Mouse (Mus musculus) MEL (cell line): ENCODE measurements around the gene Rcor2. TPM values are rescaled to one million over a fixed set of nuclear protein-coding genes. Genes with fewer than 3 reads are reported as not detected.
A peak's percentile ranks its signal among the peaks of the same experiment; 100 is the strongest.

Experiments
- DNase-seq: peaks from one replicate; pipeline ENCODE4 v3.0.0; 2011; ENCODE audit warnings: low read depth, low spot score
- H3K27ac ChIP-seq: 2 replicates; pipeline ENCODE4 v1.5.1; 2012; ENCODE audit warnings: low read depth, mild to moderate bottlenecking, control low read depth, low read length, moderate library complexity; ENCODE audit not compliant: control insufficient read depth
- H3K27me3 ChIP-seq, 2 experiments: fragments of 150-350 bp in 1 of 2; sonication (generic) in 1 of 2; 2 replicates each; pipeline ENCODE4 v1.6.1; 2012; ENCODE audit warnings: low read length in 2 of 2, mild to moderate bottlenecking in 2 of 2, improper control_type of control experiment in 1 of 2, moderate library complexity in 1 of 2; ENCODE audit not compliant: insufficient read depth in 2 of 2, control insufficient read depth in 1 of 2
- H3K36me3 ChIP-seq, 2 experiments: 2 replicates each; pipeline ENCODE4 v1.6.1; 2012 to 2014; ENCODE audit warnings: low read length in 2 of 2, improper control_type of control experiment in 1 of 2, inconsistent platforms in 1 of 2, mild to moderate bottlenecking in 1 of 2; ENCODE audit not compliant: insufficient read depth in 2 of 2, control insufficient read depth in 1 of 2
- H3K4me1 ChIP-seq, 2 experiments: fragments of 150-350 bp in 1 of 2; sonication (generic) in 1 of 2; 2 replicates each; pipeline ENCODE4 v1.6.1; 2012; ENCODE audit warnings: low read length in 2 of 2, improper control_type of control experiment in 1 of 2, mild to moderate bottlenecking in 1 of 2; ENCODE audit not compliant: insufficient read depth in 2 of 2, control insufficient read depth in 1 of 2
- H3K4me3 ChIP-seq, 2 experiments: fragments of 150-350 bp in 1 of 2; sonication (generic) in 1 of 2; 2 replicates each; pipeline ENCODE4 v1.5.1; 2012; ENCODE audit warnings: low read depth in 2 of 2, low read length in 2 of 2, mild to moderate bottlenecking in 2 of 2, moderate library complexity in 2 of 2, control low read depth in 1 of 2, improper control_type of control experiment in 1 of 2; ENCODE audit not compliant: control insufficient read depth in 1 of 2, insufficient read depth in 1 of 2
- H3K79me2 ChIP-seq: 2 replicates; pipeline ENCODE4 v1.6.1; 2012; ENCODE audit warnings: mild to moderate bottlenecking, low read length, moderate library complexity; ENCODE audit not compliant: control insufficient read depth, poor library complexity, insufficient read depth
- H3K9ac ChIP-seq: 2 replicates; pipeline ENCODE4 v1.6.1; 2012; ENCODE audit warnings: low read depth, mild to moderate bottlenecking, control low read depth, low read length, moderate library complexity; ENCODE audit not compliant: control insufficient read depth, poor library complexity, severe bottlenecking
- H3K9me3 ChIP-seq: fragments of 150-350 bp; sonication (generic); replicated peaks from 2 replicates; pipeline ENCODE4 v1.6.1; 2012; ENCODE audit warnings: mild to moderate bottlenecking, low read length, improper control_type of control experiment, moderate library complexity; ENCODE audit not compliant: insufficient read depth
- BHLHE40 ChIP-seq: IDR thresholded peaks from 2 replicates; pipeline ENCODE4 v1.6.1; 2012; ENCODE audit warnings: low read depth, mild to moderate bottlenecking, inconsistent platforms, low read length, improper control_type of control experiment, borderline replicate concordance
- CHD1 ChIP-seq: IDR thresholded peaks from 2 replicates; pipeline ENCODE4 v1.6.1; 2012; ENCODE audit warnings: low read depth, mild to moderate bottlenecking, inconsistent platforms, low read length, improper control_type of control experiment
- CHD2 ChIP-seq: IDR thresholded peaks from 2 replicates; pipeline ENCODE4 v1.6.1; 2011; ENCODE audit warnings: low read length, improper control_type of control experiment
- CTCF ChIP-seq, 3 experiments: IDR thresholded peaks in 2 of 3; conservative IDR thresholded peaks in 1 of 3; 2 replicates each; pipeline ENCODE4 v1.5.1; 2011 to 2012; ENCODE audit warnings: low read length in 3 of 3, low read depth in 2 of 3, mild to moderate bottlenecking in 2 of 3, improper control_type of control experiment in 1 of 3, inconsistent platforms in 1 of 3, mixed read lengths in 1 of 3, moderate library complexity in 1 of 3; ENCODE audit not compliant: control insufficient read depth in 1 of 3, insufficient read depth in 1 of 3, poor library complexity in 1 of 3, severe bottlenecking in 1 of 3
- E2F4 ChIP-seq: IDR thresholded peaks from 2 replicates; pipeline ENCODE4 v1.6.1; 2011; ENCODE audit warnings: low read depth, low read length, improper control_type of control experiment, borderline replicate concordance
- GABPA ChIP-seq: IDR thresholded peaks from 2 replicates; pipeline ENCODE4 v1.6.1; 2012; ENCODE audit warnings: low read depth, mild to moderate bottlenecking, inconsistent platforms, low read length, improper control_type of control experiment, moderate library complexity
- JUND ChIP-seq: IDR thresholded peaks from 2 replicates; pipeline ENCODE4 v1.6.1; 2011; ENCODE audit warnings: low read depth, mild to moderate bottlenecking, improper control_type of control experiment, low read length
- KAT2A ChIP-seq: conservative IDR thresholded peaks from 2 replicates; pipeline ENCODE4 v1.6.1; 2012; ENCODE audit warnings: low read depth, low read length, improper control_type of control experiment, inconsistent platforms
- MAX ChIP-seq: IDR thresholded peaks from 2 replicates; pipeline ENCODE4 v1.6.1; 2011; ENCODE audit warnings: low read length, improper control_type of control experiment
- MYB ChIP-seq: IDR thresholded peaks from 2 replicates; pipeline ENCODE4 v1.6.1; 2011; ENCODE audit warnings: mild to moderate bottlenecking, low read depth, low read length, improper control_type of control experiment
- NELFE ChIP-seq: IDR thresholded peaks from 2 replicates; pipeline ENCODE4 v1.6.1; 2011; ENCODE audit warnings: low read depth, low read length, improper control_type of control experiment
- NRF1 ChIP-seq: IDR thresholded peaks from 2 replicates; pipeline ENCODE4 v1.6.1; 2014; ENCODE audit warnings: low read depth, mild to moderate bottlenecking, inconsistent platforms, low read length, improper control_type of control experiment, moderate library complexity; ENCODE audit not compliant: poor library complexity, insufficient read depth, severe bottlenecking
- POLR2AphosphoS5 ChIP-seq: IDR thresholded peaks from 2 replicates; pipeline ENCODE4 v1.6.1; 2012; ENCODE audit warnings: low read depth, borderline replicate concordance, mild to moderate bottlenecking, inconsistent platforms, low read length, moderate library complexity, mixed read lengths
- RCOR1 ChIP-seq: IDR thresholded peaks from 2 replicates; pipeline ENCODE4 v1.6.1; 2012; ENCODE audit warnings: low read depth, mild to moderate bottlenecking, inconsistent platforms, low read length, improper control_type of control experiment
- SMC3 ChIP-seq: IDR thresholded peaks from 2 replicates; pipeline ENCODE4 v1.6.1; 2011; ENCODE audit warnings: low read depth, low read length, improper control_type of control experiment
- TAL1 ChIP-seq: IDR thresholded peaks from 2 replicates; pipeline ENCODE4 v1.6.1; 2012; ENCODE audit warnings: mild to moderate bottlenecking, inconsistent platforms, low read length, moderate library complexity, mixed read lengths
- TBP ChIP-seq: IDR thresholded peaks from 2 replicates; pipeline ENCODE4 v1.8.0; 2011; ENCODE audit warnings: low read depth, low read length, improper control_type of control experiment
- ZKSCAN1 ChIP-seq: IDR thresholded peaks from 2 replicates; pipeline ENCODE4 v1.6.1; 2012; ENCODE audit warnings: low read depth, mild to moderate bottlenecking, inconsistent platforms, low read length, improper control_type of control experiment, moderate library complexity
- ZMIZ1 ChIP-seq: IDR thresholded peaks from 2 replicates; pipeline ENCODE4 v1.6.1; 2012; ENCODE audit warnings: low read depth, mild to moderate bottlenecking, inconsistent platforms, low read length, improper control_type of control experiment, moderate library complexity
- polyA plus RNA-seq, 2 experiments: library from polyadenylated mRNA; stranded (reverse) in 1 of 2; unstranded in 1 of 2; fragments of >175 nt in 1 of 2; fragments of >200 nt in 1 of 2; gene quantifications; 2 replicates each; pipeline versions ENCODE4 v1.2.1 to v1.2.4; 2012; ENCODE audit warnings: low replicate concordance in 2 of 2, low read depth in 1 of 2; ENCODE audit not compliant: insufficient read length in 2 of 2, insufficient read depth in 1 of 2, missing spikeins in 1 of 2
- total RNA-seq: library from RNA; depleted of rRNA; stranded (reverse); fragments of 300-350 nt; gene quantifications from 2 replicates; pipeline ENCODE4 v1.2.3, GENCODE M21; 2012

The Rcor2 gene
- total and polyA plus RNA-seq, 3 experiments = 31.4 to 60.2 TPM; not detected in 1

- Histone ChIP-seq H3K9me3 (no peaks in the 10 kb centered on the region), H3K4me3 (no peak overlapping the region), H3K27ac (peak overlapping the region; percentile 74), H3K36me3 (peaks cover 0 to 35% of the 10 kb centered on the region in 2 experiments; a peak in 3 of 4 replicates), H3K27me3 (no peaks in the 10 kb centered on the region), H3K79me2 (peaks cover 35% of the 10 kb centered on the region), H3K9ac (peak overlapping the region; percentile 4; the same call in 1 of the 2 replicates), H3K4me1 (peaks cover 12 to 26% of the 10 kb centered on the region in 2 experiments)
- DNase-seq = no peak
- TF ChIP-seq GABPA (no peak), CHD1 (no peak), NELFE (no peak), MAX (no peak), TAL1 (no peak), CTCF (IDR thresholded peaks at IDR 0.05 in 2 of 3, conservative IDR thresholded peaks at IDR 0.05 in 1 of 3; ENCODE audit: control insufficient read depth in 1 of 3, insufficient read depth in 1 of 3, low read depth in 2 of 3, low read length in 3 of 3, poor library complexity in 1 of 3, severe bottlenecking in 1 of 3) (no peak), SMC3 (no peak), RCOR1 (no peak), ZKSCAN1 (no peak), POLR2AphosphoS5 (no peak), KAT2A (no peak), BHLHE40 (no peak), NRF1 (no peak)
- TF ChIP-seq, all 39 proteins: peak for 0
Observed at GRCm38 (mm10) chr19:7295959-7296358, 28.8 kb downstream of the Rcor2 start.

- Histone ChIP-seq H3K9me3 (no peaks in the 10 kb centered on the region), H3K4me1 (peaks cover 11 to 29% of the 10 kb centered on the region in 2 experiments), H3K4me3 (no peak overlapping the region)
- TF ChIP-seq MYB = no peak
- TF ChIP-seq NELFE = no peak
- TF ChIP-seq ZMIZ1 = no peak
- TF ChIP-seq E2F4 = no peak
- TF ChIP-seq TBP = no peak
- TF ChIP-seq JUND = no peak
- TF ChIP-seq CHD2 = no peak
- TF ChIP-seq, all 39 proteins: peak for 0
- H3K79me2 ChIP-seq = peaks cover 25% of the 10 kb centered on the region
- H3K27me3 ChIP-seq = no peaks in the 10 kb centered on the region
- H3K27ac ChIP-seq = no peak overlapping the region
- peaks cover 3 to 36% of the 10 kb centered on the region in 2 experiments; a peak in 3 of 4 replicates for H3K36me3 ChIP-seq
- H3K9ac ChIP-seq = no peak overlapping the region
- peak; percentile 36 for DNase-seq
Observed at GRCm38 (mm10) chr19:7299052-7299451, 31.9 kb downstream of the Rcor2 start.
